Mouse (Mus musculus): ENCODE data around the gene Fosb. TPM values are rescaled to one million over a fixed set of nuclear protein-coding genes. Genes with fewer than 3 reads are reported as not detected.
"Not testable (repeated sequence)": the region's sequence is repeated elsewhere in the genome, so short reads cannot be mapped to it uniquely, and the experiment has no call there.

Fosb gene
- polyA plus RNA-seq, 1 experiment, result 16.7 TPM

GRCm38 (mm10) chr7:19281680-19282304 lies 28.1 kb downstream of the Fosb start:
- peak; percentile 48; the same call in 1 of the 2 replicates for TF ChIP-seq CTCF (IDR thresholded peaks at IDR 0.05; ENCODE audit: extremely low read depth, insufficient read length, insufficient replicate concordance, low read depth, low read length)
- not testable (repeated sequence) for H3K27ac ChIP-seq (ENCODE audit: insufficient read depth, low read depth, low read length); H3K36me3 ChIP-seq (ENCODE audit: control insufficient read depth, insufficient read depth, low read length)
- peak overlapping the region; percentile 67; the same call in 1 of the 2 replicates for H3K4me3 ChIP-seq (ENCODE audit: low read depth, low read length)
- H3K4me1 ChIP-seq (ENCODE audit: control insufficient read depth, insufficient read depth, insufficient read length, low read length), result peaks cover 19% of the 10 kb centered on the region
- peaks cover 21% of the 10 kb centered on the region for H3K27me3 ChIP-seq (ENCODE audit: control insufficient read depth, insufficient read depth, low read length)
- WGBS, result 34% methylated on average over 6 of the region's 6 CpGs

- peaks cover 21% of the 10 kb centered on the region for H3K27me3 ChIP-seq (ENCODE audit: control insufficient read depth, insufficient read depth, low read length)
- no peak within 1 kb of the TSS for H3K27ac ChIP-seq (ENCODE audit: insufficient read depth, low read depth, low read length)
- H3K36me3 ChIP-seq (ENCODE audit: control insufficient read depth, insufficient read depth, low read length), result no peaks in the 10 kb centered on the region
- TF ChIP-seq POLR2A (IDR thresholded peaks at IDR 0.05; ENCODE audit: low read depth, low read length) (no peak), CTCF (IDR thresholded peaks at IDR 0.05; ENCODE audit: extremely low read depth, insufficient read length, insufficient replicate concordance, low read depth, low read length) (peak; percentile 26; the same call in 1 of the 2 replicates)
- peak within 1 kb of the TSS; percentile 58 for H3K4me3 ChIP-seq (ENCODE audit: low read depth, low read length)
- 1% methylated on average over 46 of the region's 46 CpGs for WGBS
- H3K4me1 ChIP-seq (ENCODE audit: control insufficient read depth, insufficient read depth, insufficient read length, low read length), result peaks cover 19% of the 10 kb centered on the region
These were observed 30.2 kb downstream of the Fosb start, which contains the start of gene Ppm1n for GRCm38 (mm10) chr7:19279581-19280114. Ppm1n (minus strand) TSS chr7:19280064.

DNA sequence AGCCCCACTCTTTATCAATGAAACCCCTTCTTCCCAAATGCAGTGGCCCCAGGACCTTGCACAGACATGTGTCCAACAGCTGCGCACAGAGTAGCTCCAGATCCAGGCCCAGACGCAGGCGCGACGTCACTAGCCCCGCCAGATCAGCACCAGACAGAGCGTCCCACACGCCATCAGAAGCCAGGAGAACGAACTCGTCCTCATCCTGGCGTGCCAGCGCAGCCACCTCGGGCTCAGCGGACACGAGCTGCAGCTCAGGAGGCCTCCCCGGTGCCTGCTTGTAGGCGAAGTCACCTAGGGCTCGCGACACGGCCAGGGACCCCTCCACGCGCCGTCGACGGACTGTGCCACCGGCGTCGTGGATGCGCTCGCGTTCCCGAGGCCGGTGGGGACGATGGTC lies 30.8 kb downstream of the Fosb start:
- Histone ChIP-seq H3K27me3 (ENCODE audit: control insufficient read depth, insufficient read depth, low read length) (peaks cover 21% of the 10 kb centered on the region), H3K4me3 (ENCODE audit: low read depth, low read length) (peak overlapping the region; percentile 58), H3K36me3 (ENCODE audit: control insufficient read depth, insufficient read depth, low read length) (no peaks in the 10 kb centered on the region), H3K4me1 (ENCODE audit: control insufficient read depth, insufficient read depth, insufficient read length, low read length) (peaks cover 19% of the 10 kb centered on the region), H3K27ac (ENCODE audit: insufficient read depth, low read depth, low read length) (no peak overlapping the region)
- TF ChIP-seq POLR2A (IDR thresholded peaks at IDR 0.05; ENCODE audit: low read depth, low read length) (no peak), CTCF (IDR thresholded peaks at IDR 0.05; ENCODE audit: extremely low read depth, insufficient read length, insufficient replicate concordance, low read depth, low read length) (no peak)
- 5% methylated on average over 34 of the region's 34 CpGs for whole genome bisulfite sequencing

DNA sequence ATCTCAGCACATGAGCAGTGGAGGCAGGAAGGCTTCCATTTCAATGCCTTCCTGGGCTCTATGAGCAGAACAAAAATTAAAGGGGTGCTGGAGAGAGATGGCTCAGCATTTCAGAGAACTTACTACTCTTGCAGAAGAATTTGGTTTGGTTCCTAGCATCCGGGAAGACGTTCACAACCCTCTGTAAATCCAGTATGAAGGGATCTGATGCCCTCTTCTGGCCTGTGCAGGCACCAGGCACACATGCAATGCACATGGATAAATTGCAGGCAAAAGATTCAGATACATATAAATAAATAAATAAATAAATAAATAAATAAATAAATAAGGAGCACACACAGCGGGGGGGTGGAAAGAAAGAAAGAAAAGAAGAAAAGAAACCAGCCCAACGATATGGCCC lies 33.6 kb downstream of the Fosb start:
- H3K4me1 ChIP-seq (ENCODE audit: control insufficient read depth, insufficient read depth, insufficient read length, low read length), result peaks cover 14% of the 10 kb centered on the region
- TF ChIP-seq POLR2A (IDR thresholded peaks at IDR 0.05; ENCODE audit: low read depth, low read length) (no peak), CTCF (IDR thresholded peaks at IDR 0.05; ENCODE audit: extremely low read depth, insufficient read length, insufficient replicate concordance, low read depth, low read length) (peak; percentile 49; the same call in 1 of the 2 replicates)
- WGBS, result 47% methylated on average over 4 of the region's 4 CpGs
- no peaks in the 10 kb centered on the region for H3K36me3 ChIP-seq (ENCODE audit: control insufficient read depth, insufficient read depth, low read length)
- no peak overlapping the region for H3K27ac ChIP-seq (ENCODE audit: insufficient read depth, low read depth, low read length)
- peaks cover 14% of the 10 kb centered on the region for H3K27me3 ChIP-seq (ENCODE audit: control insufficient read depth, insufficient read depth, low read length)
- no peak overlapping the region for H3K4me3 ChIP-seq (ENCODE audit: low read depth, low read length)

- Histone ChIP-seq H3K4me3 (ENCODE audit: low read depth, low read length) (peak overlapping the region; percentile 95), H3K4me1 (ENCODE audit: control insufficient read depth, insufficient read depth, insufficient read length, low read length) (peaks cover 16% of the 10 kb centered on the region), H3K27ac (ENCODE audit: insufficient read depth, low read depth, low read length) (peak overlapping the region; percentile 96), H3K36me3 (ENCODE audit: control insufficient read depth, insufficient read depth, low read length) (peaks cover 10% of the 10 kb centered on the region), H3K27me3 (ENCODE audit: control insufficient read depth, insufficient read depth, low read length) (no peaks in the 10 kb centered on the region)
- 1% methylated on average over 36 of the region's 36 CpGs for WGBS
- TF ChIP-seq POLR2A (IDR thresholded peaks at IDR 0.05; ENCODE audit: low read depth, low read length) (peak; percentile 55), CTCF (IDR thresholded peaks at IDR 0.05; ENCODE audit: extremely low read depth, insufficient read length, insufficient replicate concordance, low read depth, low read length) (no peak)
These were observed 37.6 kb downstream of the Fosb start for GRCm38 (mm10) chr7:19272173-19272764.

DNA sequence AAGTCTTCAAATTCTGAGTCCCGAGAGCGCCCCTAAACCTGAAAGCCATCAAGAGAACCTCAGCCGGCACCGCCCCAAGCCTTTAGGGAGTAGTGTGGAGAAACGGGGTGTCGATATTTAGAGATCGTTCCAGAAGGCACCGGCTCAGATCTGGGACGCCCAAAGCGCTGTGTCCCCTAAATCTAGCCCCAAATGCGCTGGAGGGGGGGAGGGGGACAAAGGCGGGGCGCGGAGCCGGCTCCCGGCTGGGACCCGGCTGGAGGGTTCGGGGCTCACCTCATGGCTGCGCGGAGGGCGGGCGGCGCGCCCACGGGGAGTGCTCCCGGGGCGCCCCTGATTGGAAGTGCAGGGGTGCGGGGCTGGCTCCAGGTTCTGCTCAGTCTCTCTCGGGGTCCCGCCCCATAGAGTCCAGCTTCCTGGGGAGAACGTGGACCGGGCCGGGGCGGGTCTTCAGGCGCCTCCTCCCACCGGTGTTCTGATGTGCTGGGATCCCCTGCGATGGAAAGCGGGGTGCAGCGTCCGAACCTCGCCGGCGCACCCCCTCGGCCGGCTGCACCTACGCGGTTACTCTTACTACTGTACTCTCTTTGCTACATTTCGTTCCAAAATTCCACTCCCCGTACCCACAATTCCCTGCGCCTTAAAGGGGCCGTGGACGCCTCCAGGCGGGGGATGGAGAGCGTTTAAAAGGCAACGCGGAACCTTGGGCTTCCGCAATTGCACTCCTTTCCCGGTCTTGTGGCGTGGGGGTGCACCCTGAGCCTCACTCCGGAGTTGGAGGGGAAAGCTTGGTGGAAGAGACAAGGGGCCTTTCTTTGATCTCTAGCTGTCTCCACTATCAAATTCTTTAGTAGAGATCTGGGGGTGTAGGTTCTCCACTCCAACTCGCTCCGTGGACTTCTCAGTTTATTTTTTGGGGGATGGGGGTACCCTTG lies 38.3 kb downstream of the Fosb start, which contains the start of gene Vasp:
Vasp (minus strand) TSS at position 580 of the 935 bp plus-strand sequence.
- Histone ChIP-seq H3K4me1 (ENCODE audit: control insufficient read depth, insufficient read depth, insufficient read length, low read length) (peaks cover 20% of the 10 kb centered on the region), H3K36me3 (ENCODE audit: control insufficient read depth, insufficient read depth, low read length) (peaks cover 10% of the 10 kb centered on the region), H3K27me3 (ENCODE audit: control insufficient read depth, insufficient read depth, low read length) (no peaks in the 10 kb centered on the region), H3K4me3 (ENCODE audit: low read depth, low read length) (peak within 1 kb of the TSS; percentile 95), H3K27ac (ENCODE audit: insufficient read depth, low read depth, low read length) (peak within 1 kb of the TSS; percentile 96)
- TF ChIP-seq CTCF (IDR thresholded peaks at IDR 0.05; ENCODE audit: extremely low read depth, insufficient read length, insufficient replicate concordance, low read depth, low read length), result no peak
- peak; percentile 98 for TF ChIP-seq POLR2A (IDR thresholded peaks at IDR 0.05; ENCODE audit: low read depth, low read length)
- WGBS, result under 1% methylated on average over 62 of the region's 62 CpGs

Measured in small intestine, adult 2 months (tissue).